Mouse (Mus musculus) lung, adult 2 months (tissue): ENCODE results near the gene Pnlip. TPM values are rescaled to one million over a fixed set of nuclear protein-coding genes. Genes with fewer than 3 reads are reported as not detected.

Experiments
- DNase-seq: peaks from one replicate; pipeline ENCODE4 v3.0.0; 2022
- H3K4me1 ChIP-seq: fragments of 200-500 bp; 2 replicates; pipeline ENCODE4 v1.6.1; 2011; ENCODE audit warnings: low read length; ENCODE audit not compliant: control insufficient read depth, insufficient read depth
- H3K4me3 ChIP-seq: fragments of 200-500 bp; replicated peaks from 2 replicates; pipeline ENCODE3; 2011; ENCODE audit warnings: low read depth, mild to moderate bottlenecking, control low read depth, low read length; ENCODE audit errors: extremely low read depth
- CTCF ChIP-seq: fragments of 200-500 bp; IDR thresholded peaks from 2 replicates; pipeline ENCODE4 v1.5.1; 2011; ENCODE audit warnings: mild to moderate bottlenecking, low read length, control low read depth; ENCODE audit not compliant: insufficient read depth
- POLR2A ChIP-seq: fragments of 200-500 bp; IDR thresholded peaks from 2 replicates; pipeline ENCODE4 v1.6.1; 2011; ENCODE audit warnings: low read depth, mild to moderate bottlenecking, control low read depth, low read length, borderline replicate concordance; ENCODE audit errors: extremely low read depth
- WGBS: fragments of 180-500 bp; shearing (Covaris S2); methylation state at CpG from one replicate; pipeline ENCODE4 v1.1.7; 2018; 5-methylcytosine and 5-hydroxymethylcytosine counted together
- polyA plus RNA-seq: library from polyadenylated mRNA; depleted of rRNA; stranded (reverse); fragments of >200 nt; gene quantifications from 2 replicates; pipeline ENCODE4 v1.2.3, GENCODE M21; 2012; rRNA removed

Pnlip gene
- 0.18 and 5.2 TPM in 2 replicates for polyA plus RNA-seq

DNA sequence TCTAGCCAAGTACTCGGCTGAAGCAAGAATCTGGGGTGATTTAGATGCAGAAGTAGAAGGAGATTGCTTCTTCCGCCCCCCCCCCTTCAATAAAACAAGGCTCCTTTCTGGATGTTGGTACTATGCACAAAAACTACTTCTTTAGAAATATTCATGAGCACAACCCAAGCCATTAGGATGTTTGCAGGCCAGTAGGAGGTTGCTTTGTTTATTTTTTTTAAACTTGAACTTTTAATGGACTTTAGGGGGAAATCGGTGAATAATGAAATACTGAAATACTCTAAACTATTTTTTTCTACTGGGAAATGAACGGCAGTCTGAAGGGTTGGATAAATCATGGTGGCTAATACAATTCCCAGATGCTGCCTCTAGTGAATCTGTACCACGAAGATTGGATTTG lies at the start of gene Pnlip:
Gene Pnlip (plus strand): TSS at position 301 of the 400 bp plus-strand sequence.
- Histone ChIP-seq H3K4me1 (no peaks in the 10 kb centered on the region), H3K4me3 (no peak within 1 kb of the TSS)
- TF ChIP-seq POLR2A (no peak), CTCF (no peak)
- WGBS, result 66% methylated on average over 5 of the region's 5 CpGs
- no peak for DNase-seq

DNA sequence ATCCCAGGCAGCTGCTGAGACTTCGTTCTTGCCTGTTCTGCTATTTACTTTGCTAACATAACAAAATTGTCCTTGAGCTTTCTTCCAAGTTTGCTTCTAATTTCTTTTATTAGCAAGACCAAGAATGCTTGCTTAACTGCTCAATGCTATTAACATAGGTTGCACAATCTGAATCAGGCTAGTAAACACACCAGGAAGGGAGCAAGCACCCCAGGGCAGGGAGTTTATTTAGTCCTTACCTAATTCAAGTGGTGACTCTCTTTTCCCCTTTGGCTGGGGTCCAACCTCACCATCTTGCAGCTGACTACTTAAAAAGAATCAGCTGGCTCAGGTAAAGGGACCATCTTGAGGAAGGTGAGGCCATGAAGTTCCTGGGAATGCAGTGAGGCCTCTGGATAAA lies 42.6 kb upstream of the Pnlip start:
- Histone ChIP-seq H3K4me3 (no peak overlapping the region), H3K4me1 (no peaks in the 10 kb centered on the region)
- no peak for TF ChIP-seq CTCF
- no peak for TF ChIP-seq POLR2A
- 40% methylated on average over 1 of the region's 1 CpGs for WGBS
- DNase-seq, result peak; percentile 16

DNA sequence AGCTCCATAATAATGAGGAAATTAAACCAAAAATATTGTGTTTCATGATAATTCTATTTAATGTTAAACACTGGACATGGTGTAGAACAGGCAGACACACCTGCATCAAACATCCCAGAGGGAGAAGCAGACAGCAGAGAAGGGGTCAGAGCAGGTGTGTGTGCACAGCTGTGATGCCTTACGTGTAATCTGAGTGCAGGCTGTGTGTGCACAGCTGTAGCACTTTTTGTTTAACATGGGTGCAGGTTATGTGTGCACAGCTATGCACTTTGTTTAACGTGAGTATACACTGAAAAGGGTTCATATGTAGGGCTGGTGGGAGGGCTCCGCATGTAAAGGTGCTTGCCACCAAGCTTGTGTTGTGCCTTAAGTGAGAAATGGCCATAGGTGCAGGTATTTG lies 39.6 kb upstream of the Pnlip start:
- WGBS, result 69% methylated on average over 3 of the region's 3 CpGs
- no peak for TF ChIP-seq CTCF
- Histone ChIP-seq H3K4me1 (no peaks in the 10 kb centered on the region), H3K4me3 (no peak overlapping the region)
- no peak for DNase-seq

DNA sequence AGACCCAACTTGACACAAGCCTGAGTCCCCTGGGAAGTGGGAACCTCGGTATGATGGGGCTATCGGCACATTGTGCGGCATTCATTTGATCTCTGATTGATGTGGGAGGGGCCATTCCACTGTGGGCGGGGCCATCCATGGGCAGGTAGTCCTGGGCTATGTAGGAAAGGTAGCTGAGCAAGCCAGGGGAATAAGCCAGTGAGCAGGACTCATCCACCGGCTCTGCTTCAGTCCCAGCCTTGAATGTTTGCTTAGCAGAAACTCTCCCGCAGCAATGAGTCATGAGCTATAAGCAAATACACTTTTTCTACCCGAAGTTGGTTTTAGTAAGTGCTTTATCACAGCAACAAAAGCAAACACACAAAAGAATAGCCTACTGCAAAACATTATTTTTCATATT lies 35.7 kb upstream of the Pnlip start:
- no peak for TF ChIP-seq POLR2A
- no peak for TF ChIP-seq CTCF
- DNase-seq, result no peak
- Histone ChIP-seq H3K4me3 (no peak overlapping the region), H3K4me1 (no peaks in the 10 kb centered on the region)
- WGBS, result 59% methylated on average over 7 of the region's 7 CpGs

DNA sequence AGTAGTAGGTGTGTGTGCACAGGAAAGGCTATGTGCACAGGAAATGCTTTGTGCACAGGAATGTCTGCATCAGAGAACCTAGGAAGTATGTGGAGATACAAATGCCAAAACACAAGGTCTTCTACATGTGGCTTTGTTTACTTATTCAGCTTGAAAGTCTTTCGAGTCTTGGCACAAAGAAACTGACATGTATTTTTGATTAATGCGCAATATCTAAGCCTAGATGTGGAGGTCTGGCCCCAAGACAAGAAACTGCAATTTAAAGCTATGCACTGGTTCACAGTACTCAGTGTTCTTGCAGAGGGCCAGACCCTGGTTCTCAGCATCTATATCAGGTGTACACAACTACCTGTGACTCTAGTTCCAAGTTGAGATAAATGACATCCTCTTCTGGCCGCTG lies 31.6 kb upstream of the Pnlip start:
- DNase-seq, result no peak
- H3K4me3 ChIP-seq, result no peak overlapping the region
- TF ChIP-seq POLR2A (no peak), CTCF (no peak)
- H3K4me1 ChIP-seq, result no peaks in the 10 kb centered on the region
- WGBS, result 69% methylated on average over 3 of the region's 3 CpGs

DNA sequence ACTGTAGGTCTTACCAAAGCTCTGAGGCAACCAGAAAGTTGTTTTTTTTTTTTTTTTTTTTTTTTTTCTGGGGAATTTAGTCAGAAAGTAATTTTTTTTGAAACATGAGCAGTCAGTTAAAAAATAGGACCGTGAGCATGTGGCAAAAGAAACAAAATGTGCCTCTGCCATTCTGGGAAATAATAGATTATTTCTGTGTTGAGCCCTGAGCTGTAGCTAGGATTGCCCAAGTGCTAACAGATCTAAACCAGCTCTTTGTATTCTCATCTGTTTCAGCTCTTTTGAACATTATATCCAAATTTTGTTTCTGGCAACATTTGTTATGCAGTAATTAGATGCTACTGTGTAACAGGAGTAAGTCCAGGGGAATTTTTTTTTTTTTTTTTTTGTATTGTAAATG lies 30.7 kb upstream of the Pnlip start:
- WGBS, result 52% methylated on average over 1 of the region's 1 CpGs
- no peak for DNase-seq

DNA sequence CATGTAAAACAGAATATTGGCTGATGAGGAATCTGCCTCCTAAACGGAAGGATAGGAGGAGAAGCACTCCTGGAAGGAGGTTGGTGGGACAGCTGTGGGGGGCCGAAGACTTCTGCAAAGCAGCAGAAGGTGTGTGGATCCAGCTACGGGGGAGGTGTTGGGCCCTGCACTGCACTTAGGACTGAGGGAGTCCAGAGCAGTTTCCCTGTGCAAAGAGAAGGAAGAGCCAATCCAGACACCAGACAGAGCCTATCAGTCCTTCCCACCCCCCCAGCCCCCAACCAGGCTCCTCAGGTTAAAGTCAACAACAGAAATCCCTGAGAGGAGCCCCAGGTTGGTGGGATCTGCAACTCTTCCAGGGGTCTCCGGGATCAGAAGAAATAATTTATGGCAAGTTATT lies 27.5 kb upstream of the Pnlip start:
- H3K4me1 ChIP-seq, result no peaks in the 10 kb centered on the region
- TF ChIP-seq POLR2A, result no peak
- no peak for TF ChIP-seq CTCF
- DNase-seq, result no peak
- H3K4me3 ChIP-seq, result no peak overlapping the region
- 84% methylated on average over 4 of the region's 4 CpGs for WGBS

More for the DNA sequence above, 30.7 kb upstream of the Pnlip start:
- H3K4me3 ChIP-seq, result no peak overlapping the region
- no peak for TF ChIP-seq POLR2A
- TF ChIP-seq CTCF, result no peak
- no peaks in the 10 kb centered on the region for H3K4me1 ChIP-seq

DNA sequence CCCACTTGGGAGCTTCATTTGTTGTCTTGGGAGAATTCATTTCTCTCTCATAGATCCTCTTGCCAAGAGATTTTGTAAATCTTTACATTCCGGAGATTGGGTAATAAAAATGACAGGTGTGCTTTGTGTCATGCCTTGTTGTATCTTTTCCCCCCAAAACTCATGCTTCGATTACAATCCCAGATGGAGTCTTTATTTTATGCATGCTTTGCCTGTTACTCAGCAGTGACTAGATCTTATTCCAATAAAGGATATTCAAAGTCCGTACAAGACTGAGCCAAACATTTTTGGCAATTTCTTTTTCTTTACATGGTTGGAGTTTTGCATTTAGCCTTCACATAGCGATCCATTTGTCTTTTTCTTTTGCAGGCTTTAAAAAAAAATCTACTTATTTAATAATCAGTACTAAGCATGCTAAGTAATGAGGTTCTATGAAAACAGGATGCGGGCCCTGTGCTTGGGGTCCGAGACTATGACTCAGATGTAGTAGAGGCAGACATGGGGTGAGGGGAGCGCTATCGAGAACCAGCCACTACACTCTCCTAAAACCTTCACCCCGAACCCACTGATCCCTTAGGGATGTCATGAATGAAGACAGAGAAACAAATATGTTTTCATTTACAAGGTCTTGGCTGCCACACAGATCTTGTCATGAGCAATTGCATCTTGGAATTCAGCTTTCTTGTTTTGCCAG lies 26.9 kb upstream of the Pnlip start:
- Histone ChIP-seq H3K4me3 (no peak overlapping the region), H3K4me1 (no peaks in the 10 kb centered on the region)
- WGBS, result 81% methylated on average over 9 of the region's 9 CpGs
- DNase-seq, result no peak
- TF ChIP-seq CTCF (no peak), POLR2A (no peak)

DNA sequence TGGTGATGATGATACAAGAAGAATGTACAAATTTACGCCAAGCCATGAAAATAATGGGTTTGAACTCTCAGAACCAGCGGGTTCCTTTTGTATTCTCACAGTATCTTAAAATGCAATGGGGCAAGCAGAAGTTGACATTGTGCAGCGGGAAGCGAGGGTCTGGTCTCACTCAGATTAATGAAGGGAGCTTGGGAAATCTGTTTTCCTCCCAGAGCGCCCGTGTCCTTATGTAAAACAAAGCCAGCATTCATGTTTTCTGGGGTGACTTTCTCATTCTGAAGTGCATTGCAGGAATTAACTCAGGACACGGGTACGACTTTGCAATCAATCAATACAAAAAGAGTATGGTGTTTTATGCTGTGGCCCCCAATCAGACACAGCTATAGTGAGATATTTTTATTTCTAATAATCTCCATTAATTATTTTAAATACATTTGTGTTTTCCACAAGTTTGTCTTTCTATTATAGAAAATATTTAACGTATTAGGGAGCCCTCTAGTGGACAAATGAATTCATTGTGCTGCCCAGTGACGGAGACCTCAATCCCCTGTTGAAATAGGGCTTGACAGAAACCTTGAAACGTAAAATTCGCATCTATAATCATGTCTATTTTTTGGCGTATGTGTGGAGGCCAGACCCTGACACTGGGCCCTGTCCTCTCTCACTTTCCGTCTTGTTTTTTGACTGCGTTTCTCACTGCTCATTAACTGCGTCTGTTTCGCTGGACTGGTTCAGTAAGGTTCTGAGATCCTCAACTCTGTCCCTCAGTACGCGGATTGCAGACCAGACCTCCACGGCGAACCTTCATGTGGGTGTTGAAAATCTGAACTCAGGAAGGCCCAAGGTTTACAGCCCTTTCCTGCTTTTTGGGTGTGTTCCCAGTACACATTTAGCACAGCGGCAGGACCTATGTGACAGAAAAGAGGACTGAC lies 24.6 kb upstream of the Pnlip start:
- Histone ChIP-seq H3K4me3 (no peak overlapping the region), H3K4me1 (no peaks in the 10 kb centered on the region)
- 42% methylated on average over 22 of the region's 22 CpGs for WGBS
- no peak for TF ChIP-seq POLR2A
- TF ChIP-seq CTCF, result 0 out of 2 replicates have a peak, but pooled peaks have one; percentile 5
- DNase-seq, result peak; percentile 19
